Mouse (Mus musculus) CH12.LX (cell line): ENCODE measurements around the gene Rasal1. TPM values are rescaled to one million over a fixed set of nuclear protein-coding genes. Genes with fewer than 3 reads are reported as not detected.

Source experiments
- DNase-seq: peaks from one replicate; pipeline ENCODE4 v3.0.0-alpha.2; 2013; ENCODE audit errors: extremely low read depth
- H3K27ac ChIP-seq: 2 replicates; pipeline ENCODE4 v1.5.1; 2012; ENCODE audit warnings: low read depth, mild to moderate bottlenecking, control low read depth, moderate library complexity; ENCODE audit not compliant: insufficient read depth
- H3K27me3 ChIP-seq: replicated peaks from 2 replicates; pipeline ENCODE3; 2012; ENCODE audit warnings: inconsistent platforms
- H3K36me3 ChIP-seq, 2 experiments: replicated peaks in 1 of 2; 2 replicates each; pipeline versions ENCODE3 to v1.6.1; 2012; ENCODE audit warnings: inconsistent platforms in 1 of 2, low read length in 1 of 2, mild to moderate bottlenecking in 1 of 2, mixed read lengths in 1 of 2, moderate library complexity in 1 of 2; ENCODE audit not compliant: control insufficient read depth in 1 of 2, insufficient read depth in 1 of 2
- H3K4me1 ChIP-seq, 2 experiments: 2 replicates each; pipeline ENCODE4 v1.6.1; 2012; ENCODE audit warnings: inconsistent platforms in 1 of 2, moderate library complexity in 1 of 2; ENCODE audit not compliant: insufficient read depth in 2 of 2, control insufficient read depth in 1 of 2
- H3K4me2 ChIP-seq: 2 replicates; pipeline ENCODE4 v1.6.1; 2012; ENCODE audit warnings: low read depth, mild to moderate bottlenecking, control low read depth; ENCODE audit not compliant: poor library complexity, insufficient read depth, severe bottlenecking
- H3K4me3 ChIP-seq, 3 experiments: fragments of 150-350 bp in 1 of 3; sonication (generic) in 1 of 3; replicated peaks in 1 of 3; 2 replicates each; pipeline versions ENCODE3 to v1.5.1; 2011 to 2012; ENCODE audit warnings: low read depth in 2 of 3, low read length in 2 of 3, mild to moderate bottlenecking in 2 of 3, moderate library complexity in 2 of 3, control low read depth in 1 of 3, improper control_type of control experiment in 1 of 3, inconsistent platforms in 1 of 3, mixed read lengths in 1 of 3; ENCODE audit not compliant: poor library complexity in 1 of 3
- H3K79me2 ChIP-seq: replicated peaks from 2 replicates; pipeline ENCODE4 v1.6.1; 2012; ENCODE audit warnings: mild to moderate bottlenecking, moderate library complexity; ENCODE audit not compliant: control insufficient read depth, poor library complexity, insufficient read depth, severe bottlenecking; ENCODE audit errors: extremely low read depth
- H3K9ac ChIP-seq: 2 replicates; pipeline ENCODE4 v1.6.1; 2012; ENCODE audit warnings: low read depth, mild to moderate bottlenecking, control low read depth, moderate library complexity; ENCODE audit not compliant: insufficient read depth
- H3K9me3 ChIP-seq: replicated peaks from 2 replicates; pipeline ENCODE3; 2012; ENCODE audit warnings: low read length, inconsistent platforms, mixed read lengths
- CHD1 ChIP-seq: IDR thresholded peaks from 2 replicates; pipeline ENCODE4 v1.6.1; 2012; ENCODE audit warnings: low read depth, low read length, improper control_type of control experiment, inconsistent platforms
- E2F4 ChIP-seq: IDR thresholded peaks from 2 replicates; pipeline ENCODE4 v1.6.1; 2011; ENCODE audit warnings: low read depth, low read length, improper control_type of control experiment; ENCODE audit not compliant: insufficient replicate concordance
- EP300 ChIP-seq: IDR thresholded peaks from 2 replicates; pipeline ENCODE4 v1.6.1; 2011; ENCODE audit warnings: low read length, improper control_type of control experiment
- HCFC1 ChIP-seq: IDR thresholded peaks from 2 replicates; pipeline ENCODE4 v1.6.1; 2012; ENCODE audit warnings: low read depth, mild to moderate bottlenecking, inconsistent platforms, low read length, improper control_type of control experiment
- JUND ChIP-seq: conservative IDR thresholded peaks from 2 replicates; pipeline ENCODE4 v1.6.1; 2011; ENCODE audit warnings: low read depth, low read length, improper control_type of control experiment
- MAZ ChIP-seq: IDR thresholded peaks from 2 replicates; pipeline ENCODE4 v1.6.1; 2012; ENCODE audit warnings: low read depth, mild to moderate bottlenecking, inconsistent platforms, low read length, improper control_type of control experiment, moderate library complexity
- MEF2A ChIP-seq: IDR thresholded peaks from 2 replicates; pipeline ENCODE4 v1.6.1; 2014; ENCODE audit warnings: low read depth, mild to moderate bottlenecking, inconsistent platforms, low read length, improper control_type of control experiment, borderline replicate concordance
- MXI1 ChIP-seq: IDR thresholded peaks from 2 replicates; pipeline ENCODE4 v1.6.1; 2011; ENCODE audit warnings: mild to moderate bottlenecking, low read depth, low read length, improper control_type of control experiment
- POLR2A ChIP-seq: IDR thresholded peaks from 2 replicates; pipeline ENCODE4 v1.6.1; 2011; ENCODE audit warnings: low read depth, mild to moderate bottlenecking, improper control_type of control experiment, low read length
- POLR2AphosphoS2 ChIP-seq: IDR thresholded peaks from 2 replicates; pipeline ENCODE4 v1.6.1; 2011; ENCODE audit warnings: low read depth, low read length, improper control_type of control experiment
- UBTF ChIP-seq: IDR thresholded peaks from 2 replicates; pipeline ENCODE4 v1.6.1; 2012; ENCODE audit warnings: low read depth, mild to moderate bottlenecking, inconsistent platforms, low read length, improper control_type of control experiment, moderate library complexity
- USF1 ChIP-seq: IDR thresholded peaks from 2 replicates; pipeline ENCODE4 v1.6.1; 2014; ENCODE audit warnings: low read depth, mild to moderate bottlenecking, inconsistent platforms, low read length, improper control_type of control experiment
- ZC3H11A ChIP-seq: IDR thresholded peaks from 2 replicates; pipeline ENCODE4 v1.6.1; 2012; ENCODE audit warnings: low read depth, mild to moderate bottlenecking, inconsistent platforms, low read length, improper control_type of control experiment
- ZNF384 ChIP-seq: IDR thresholded peaks from 2 replicates; pipeline ENCODE4 v1.6.1; 2012; ENCODE audit warnings: low read depth, low read length, improper control_type of control experiment, inconsistent platforms
- dilution Hi-C: fragments of 300-500 bp; cut with MboI; formaldehyde crosslinking; loops from 2 replicates; pipeline ENCODE4 v1.14.3; 2020; ENCODE audit warnings: low sequenced_read_pairs; ENCODE audit not compliant: extremely low pct_unique_long_range_greater_than_20kb, extremely low pct_ligation_motif_present
- in situ Hi-C: fragments of 300-500 bp; cut with MboI; formaldehyde crosslinking; loops from 3 replicates; pipeline ENCODE4 v1.14.3; 2019; ENCODE audit warnings: low sequenced_read_pairs, low pct_ligation_motif_present, low pct_unique_long_range_greater_than_20kb, mixed read lengths
- polyA plus RNA-seq: library from polyadenylated mRNA; unstranded; fragments of >175 nt; gene quantifications from 2 replicates; pipeline ENCODE4 v1.2.1, GENCODE M21; 2012; ENCODE audit warnings: low read depth; ENCODE audit not compliant: insufficient read length
- total RNA-seq, 2 experiments: library from RNA; depleted of rRNA; stranded (reverse); fragments of 300-350 nt in 1 of 2; fragments of >200 nt in 1 of 2; gene quantifications; 2 replicates each; pipeline ENCODE4 v1.2.3; 2012 to 2014

Rasal1 gene
- total and polyA plus RNA-seq, 3 experiments: 11.7 to 21.4 (median 15.6) TPM

DNA sequence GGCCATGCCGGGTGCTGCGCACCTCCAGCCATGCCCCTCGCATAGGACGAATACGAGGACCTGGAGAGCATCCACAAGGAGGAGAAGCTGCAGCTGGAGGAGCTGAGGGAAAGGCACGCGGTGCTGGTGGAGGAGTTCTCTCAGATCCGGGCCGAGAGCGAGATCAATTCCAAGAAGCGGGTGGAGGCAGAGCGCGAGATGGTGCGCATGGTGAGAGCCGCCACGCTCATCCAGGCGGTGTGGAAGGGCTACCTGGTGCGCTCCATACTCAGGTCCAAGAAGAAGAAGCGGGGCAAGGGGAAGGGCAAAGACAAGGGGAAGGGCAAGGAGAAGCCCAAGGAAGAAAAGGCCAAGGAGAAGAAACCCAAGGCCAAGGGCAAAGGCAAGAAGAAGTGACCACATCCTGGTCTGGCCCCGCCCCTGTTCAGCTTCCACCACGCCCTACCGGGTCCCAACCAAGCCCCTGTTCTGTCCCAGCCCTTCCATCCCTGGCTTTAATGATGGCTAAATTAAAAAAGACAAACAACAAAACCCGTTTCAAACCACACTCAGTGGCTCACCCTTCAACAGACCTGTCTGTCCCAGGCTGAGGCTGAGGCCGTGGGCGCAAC lies 41.9 kb upstream of the Rasal1 start:
- no peak for TF ChIP-seq CHD1
- H3K27ac ChIP-seq: no peak overlapping the region
- no peaks in the 10 kb centered on the region for H3K27me3 ChIP-seq
- peaks cover 0 to 39% of the 10 kb centered on the region in 2 experiments for H3K36me3 ChIP-seq
- H3K79me2 ChIP-seq: no peaks in the 10 kb centered on the region
- DNase-seq: no peak
- no peak overlapping the region for H3K9ac ChIP-seq
- dilution Hi-C loops: no loop called here
- no peak overlapping the region for H3K4me2 ChIP-seq
- H3K4me3 ChIP-seq: no peak overlapping the region
- H3K4me1 ChIP-seq: peaks cover 3 to 19% of the 10 kb centered on the region in 2 experiments; a peak in 3 of 4 replicates
- H3K9me3 ChIP-seq: no peaks in the 10 kb centered on the region
- in situ Hi-C loops: loop anchor here (5.0 to 25.0 kb wide), 3 partner anchors 89 to 469 kb away; no protein-coding TSS in a partner anchor

DNA sequence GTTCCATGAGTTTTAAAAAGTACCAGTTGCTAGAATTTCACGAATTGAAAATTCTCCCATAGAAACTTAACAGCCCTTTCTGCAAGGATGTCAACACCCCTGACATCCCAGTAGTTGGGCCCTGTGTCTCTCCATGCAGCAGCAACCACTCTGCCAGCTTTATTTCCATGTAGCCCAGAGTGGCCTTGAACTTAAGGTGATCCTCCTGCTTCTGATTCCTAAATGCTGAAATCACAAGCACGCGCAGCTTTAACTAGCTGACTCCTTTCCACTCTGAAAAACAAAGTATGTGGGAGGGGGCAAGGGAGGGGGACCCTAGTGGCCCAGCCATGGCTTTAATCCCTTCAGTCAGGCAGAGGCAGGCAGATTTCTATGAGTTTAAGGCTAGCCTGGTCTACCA lies 41.3 kb upstream of the Rasal1 start:
- dilution Hi-C loops: no loop called here

DNA sequence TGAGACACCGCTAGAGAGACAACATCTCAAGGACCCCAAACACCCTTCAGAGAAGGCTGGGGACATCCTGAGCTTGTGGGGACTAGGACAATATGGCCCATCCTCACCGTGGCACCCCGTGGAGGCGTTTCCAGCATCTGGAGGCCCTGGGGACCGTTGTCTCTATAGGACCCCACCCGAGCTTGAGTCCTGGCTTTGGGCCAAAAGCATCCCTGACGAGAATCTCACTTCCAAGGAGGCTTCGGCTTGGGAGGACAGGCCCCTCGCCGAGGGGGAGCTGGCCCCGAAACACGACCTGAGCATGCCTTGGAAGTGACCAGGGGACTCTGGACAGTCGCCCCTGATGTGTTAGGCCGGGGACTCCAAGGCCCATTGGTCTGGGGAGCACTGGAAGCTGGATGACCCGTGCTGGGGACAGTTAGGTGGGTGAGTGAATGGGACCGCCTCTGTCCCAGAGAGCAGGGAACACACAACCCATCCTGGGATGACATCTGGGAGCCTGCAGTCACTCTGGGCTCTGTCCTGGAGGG lies 39.3 kb upstream of the Rasal1 start:
- no peak overlapping the region for H3K4me2 ChIP-seq
- in situ Hi-C loops: loop anchor here (5.0 to 25.0 kb wide), 3 partner anchors 92 to 472 kb away; no protein-coding TSS in a partner anchor
- no peak overlapping the region for H3K9ac ChIP-seq
- dilution Hi-C loops: no loop called here
- H3K9me3 ChIP-seq: no peaks in the 10 kb centered on the region
- DNase-seq: no peak
- peaks cover 3 to 23% of the 10 kb centered on the region in 2 experiments; a peak in 3 of 4 replicates for H3K4me1 ChIP-seq
- H3K36me3 ChIP-seq: peaks cover 0 to 39% of the 10 kb centered on the region in 2 experiments
- H3K79me2 ChIP-seq: peaks cover 9% of the 10 kb centered on the region
- no peak overlapping the region for H3K27ac ChIP-seq
- no peaks in the 10 kb centered on the region for H3K27me3 ChIP-seq
- TF ChIP-seq MEF2A (no peak), UBTF (no peak), POLR2A (no peak), EP300 (no peak), E2F4 (no peak), HCFC1 (no peak), USF1 (no peak), MXI1 (no peak), POLR2AphosphoS2 (no peak), ZNF384 (no peak), MAZ (no peak)
- no peak overlapping the region for H3K4me3 ChIP-seq

More for the DNA sequence above, 41.3 kb upstream of the Rasal1 start:
- H3K27me3 ChIP-seq: no peaks in the 10 kb centered on the region
- peaks cover 3 to 23% of the 10 kb centered on the region in 2 experiments; a peak in 3 of 4 replicates for H3K4me1 ChIP-seq
- no peak overlapping the region for H3K9ac ChIP-seq
- no peak for TF ChIP-seq ZNF384
- TF ChIP-seq ZC3H11A: no peak
- TF ChIP-seq JUND: no peak
- no peaks in the 10 kb centered on the region for H3K9me3 ChIP-seq
- H3K36me3 ChIP-seq: peaks cover 0 to 39% of the 10 kb centered on the region in 2 experiments
- no peak overlapping the region for H3K4me3 ChIP-seq
- H3K27ac ChIP-seq: no peak overlapping the region
- no peak overlapping the region for H3K4me2 ChIP-seq
- H3K79me2 ChIP-seq: no peaks in the 10 kb centered on the region
- in situ Hi-C loops: loop anchor here (5.0 to 25.0 kb wide), 3 partner anchors 90 to 470 kb away; no protein-coding TSS in a partner anchor
- no peak for DNase-seq
